Mouse (Mus musculus) forebrain, embryonic 13.5 days (tissue): ENCODE data around the gene Gpr12. TPM values are rescaled to one million over a fixed set of nuclear protein-coding genes. Genes with fewer than 3 reads are reported as not detected.
A peak's percentile ranks its signal among the peaks of the same experiment; 100 is the strongest.
"Not testable (repeated sequence)": the region's sequence is repeated elsewhere in the genome, so short reads cannot be mapped to it uniquely, and the experiment has no call there.

Source experiments
- ATAC-seq: fragments of 200-750 bp; cut with Nextera tagmentation; 2 replicates; pipeline ENCODE4 v1.8.0; 2017
- H3K27ac ChIP-seq: fragments of 300-500 bp; sonication (generic); 2 replicates; pipeline ENCODE4 v1.5.1; 2015; ENCODE audit warnings: inconsistent platforms, mild to moderate bottlenecking, moderate library complexity
- H3K27me3 ChIP-seq: fragments of 300-500 bp; sonication (generic); 2 replicates; pipeline ENCODE4 v1.6.1; 2015; ENCODE audit warnings: mild to moderate bottlenecking, inconsistent platforms
- H3K36me3 ChIP-seq: fragments of 300-500 bp; sonication (generic); 2 replicates; pipeline ENCODE4 v1.6.1; 2015; ENCODE audit warnings: mild to moderate bottlenecking, inconsistent platforms; ENCODE audit not compliant: poor library complexity, severe bottlenecking
- H3K4me1 ChIP-seq: fragments of 300-500 bp; sonication (generic); 2 replicates; pipeline ENCODE4 v1.6.1; 2015; ENCODE audit warnings: inconsistent platforms
- H3K4me2 ChIP-seq: fragments of 300-500 bp; sonication (generic); 2 replicates; pipeline ENCODE4 v1.6.1; 2015; ENCODE audit warnings: inconsistent platforms, mild to moderate bottlenecking, moderate library complexity
- H3K4me3 ChIP-seq: fragments of 300-500 bp; sonication (generic); 2 replicates; pipeline ENCODE4 v1.5.1; 2015; ENCODE audit warnings: mild to moderate bottlenecking, inconsistent platforms
- H3K9ac ChIP-seq: fragments of 300-500 bp; sonication (generic); 2 replicates; pipeline ENCODE4 v1.6.1; 2015; ENCODE audit warnings: mild to moderate bottlenecking, inconsistent platforms
- H3K9me3 ChIP-seq: fragments of 300-500 bp; sonication (generic); replicated peaks from 2 replicates; pipeline ENCODE4 v1.6.1; 2016; ENCODE audit warnings: inconsistent platforms
- WGBS: fragments of 180-500 bp; shearing (Covaris S2); methylation state at CpG from one replicate; pipeline ENCODE4 v1.1.7; 2015; 5-methylcytosine and 5-hydroxymethylcytosine counted together
- polyA plus RNA-seq: library from polyadenylated mRNA; unstranded; fragments of >200 nt; fragmentation: Nextera tagmentation; extraction: Ambion mirVana; gene quantifications from 2 replicates; pipeline ENCODE4 v1.2.1, GENCODE M21; 2015

The Gpr12 gene
- polyA plus RNA-seq, 1 experiment from 2014 or later: 6.7 TPM

DNA sequence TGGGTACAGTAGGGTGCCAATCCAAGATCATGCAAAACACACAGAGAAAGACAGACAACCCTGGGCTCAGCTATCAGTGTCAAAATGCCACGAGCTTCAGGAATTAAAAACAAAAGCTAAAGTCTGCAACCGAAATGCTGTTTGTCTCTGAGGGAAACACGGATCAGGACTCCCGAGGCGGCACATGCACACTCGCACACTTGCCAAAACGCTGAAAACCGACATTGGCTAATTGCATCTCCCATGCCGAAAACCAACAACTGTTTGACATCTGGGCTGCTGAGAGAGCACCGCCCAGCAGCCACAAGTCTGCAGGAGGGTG lies 922 bp downstream of the Gpr12 start:
- WGBS: 6% methylated on average over 10 of the region's 10 CpGs
- no peak for ATAC-seq
- H3K27me3 ChIP-seq: peaks cover 66% of the 10 kb centered on the region

DNA sequence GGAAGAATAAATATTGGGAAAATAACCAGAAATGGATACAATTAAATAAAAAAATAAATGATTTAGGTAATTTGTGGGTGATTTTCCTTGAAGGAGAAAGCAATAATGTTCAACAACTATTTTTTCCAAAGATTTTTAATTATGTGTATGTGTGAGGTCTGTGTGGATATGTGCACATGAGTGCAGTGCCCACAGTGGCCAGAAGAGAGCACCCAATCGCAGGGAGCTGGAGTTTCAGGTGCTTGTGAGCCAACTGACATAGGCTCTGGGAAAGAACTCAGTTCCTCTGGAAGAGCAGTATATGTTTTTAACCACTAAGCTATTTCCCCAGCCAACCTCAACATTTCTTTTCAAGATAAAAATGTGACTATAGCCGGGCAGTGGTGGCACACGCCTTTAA lies 8.4 kb downstream of the Gpr12 start:
- Histone ChIP-seq H3K27ac (no peak overlapping the region), H3K27me3 (peaks cover 5% of the 10 kb centered on the region; the same call in 1 of the 2 replicates), H3K36me3 (no peaks in the 10 kb centered on the region), H3K9ac (no peak overlapping the region), H3K4me2 (no peak overlapping the region), H3K9me3 (no peaks in the 10 kb centered on the region), H3K4me1 (no peaks in the 10 kb centered on the region), H3K4me3 (no peak overlapping the region)
- 95% methylated on average over 3 of the region's 3 CpGs for WGBS
- no peak for ATAC-seq

More for the DNA sequence above, 922 bp downstream of the Gpr12 start:
- Histone ChIP-seq H3K27ac (no peak overlapping the region), H3K4me1 (peaks cover 9% of the 10 kb centered on the region), H3K4me2 (peak overlapping the region; percentile 95), H3K36me3 (no peaks in the 10 kb centered on the region), H3K4me3 (peak overlapping the region; percentile 62), H3K9me3 (no peaks in the 10 kb centered on the region), H3K9ac (peak overlapping the region; percentile 73)

DNA sequence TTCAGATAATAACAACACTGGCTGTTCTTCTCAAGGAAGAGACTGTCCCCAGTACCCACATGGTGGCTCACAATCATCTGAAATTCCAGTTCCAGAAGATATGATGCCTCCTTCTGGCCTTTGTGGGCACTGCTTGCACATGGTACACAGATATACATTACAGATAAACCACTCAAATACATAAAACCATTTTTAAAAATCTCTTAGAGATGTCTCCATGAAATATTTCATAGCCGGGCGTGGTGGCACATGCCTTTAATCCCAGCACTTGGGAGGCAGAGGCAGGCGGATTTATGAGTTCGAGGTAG lies 12.3 kb downstream of the Gpr12 start:
- WGBS: 93% methylated on average over 4 of the region's 4 CpGs
- not testable (repeated sequence) for H3K4me1 ChIP-seq, H3K9ac ChIP-seq, H3K27me3 ChIP-seq, H3K9me3 ChIP-seq, H3K36me3 ChIP-seq, H3K27ac ChIP-seq, H3K4me2 ChIP-seq, ATAC-seq, H3K4me3 ChIP-seq

DNA sequence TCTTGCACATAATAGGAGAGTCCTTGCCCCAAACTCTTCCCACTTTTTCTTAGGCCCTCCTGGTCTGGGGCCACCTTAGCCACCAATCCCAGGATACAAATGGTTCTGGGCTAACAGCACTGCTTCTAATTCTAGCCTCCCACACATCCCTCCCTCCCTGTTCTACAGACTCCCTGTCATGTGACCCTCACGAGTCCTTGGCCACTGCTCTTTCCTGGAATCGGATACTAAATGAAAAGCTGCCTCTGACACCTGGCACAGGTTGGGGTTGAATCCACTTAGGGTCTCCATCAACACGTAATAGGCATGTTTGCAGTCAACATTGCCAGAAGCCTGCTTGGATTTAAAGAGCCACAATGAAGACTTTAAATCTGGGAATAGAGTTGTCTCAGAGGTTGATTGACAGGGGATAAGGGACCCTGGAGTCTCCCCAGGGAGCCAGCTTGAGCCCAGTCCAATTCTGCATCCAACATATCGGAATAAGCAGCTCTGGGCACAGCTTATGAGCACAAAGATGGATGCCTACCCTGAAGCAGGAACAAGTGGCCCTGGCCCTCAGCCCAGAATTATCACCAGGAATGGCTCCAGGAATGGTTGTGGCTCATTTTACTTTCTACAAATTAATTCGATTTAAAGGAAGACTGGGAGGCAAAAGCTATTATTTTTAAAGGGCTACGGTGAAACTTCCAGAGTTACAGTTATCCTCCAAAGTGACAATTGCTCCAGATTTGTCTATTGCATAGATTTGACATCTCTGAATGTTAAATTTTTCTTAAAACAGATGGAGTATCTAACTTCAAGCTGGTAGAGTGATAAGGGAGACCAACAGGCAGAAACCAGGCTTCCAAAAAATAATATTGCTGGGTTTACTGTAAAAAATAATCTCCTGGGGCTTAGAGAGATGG lies 13.0 kb downstream of the Gpr12 start:
- WGBS: 55% methylated on average over 6 of the region's 6 CpGs
- H3K4me3 ChIP-seq, H3K4me2 ChIP-seq, H3K9me3 ChIP-seq, H3K4me1 ChIP-seq, H3K9ac ChIP-seq, H3K27me3 ChIP-seq, H3K27ac ChIP-seq, H3K36me3 ChIP-seq: not testable (repeated sequence)
- peak; percentile 95 for ATAC-seq

DNA sequence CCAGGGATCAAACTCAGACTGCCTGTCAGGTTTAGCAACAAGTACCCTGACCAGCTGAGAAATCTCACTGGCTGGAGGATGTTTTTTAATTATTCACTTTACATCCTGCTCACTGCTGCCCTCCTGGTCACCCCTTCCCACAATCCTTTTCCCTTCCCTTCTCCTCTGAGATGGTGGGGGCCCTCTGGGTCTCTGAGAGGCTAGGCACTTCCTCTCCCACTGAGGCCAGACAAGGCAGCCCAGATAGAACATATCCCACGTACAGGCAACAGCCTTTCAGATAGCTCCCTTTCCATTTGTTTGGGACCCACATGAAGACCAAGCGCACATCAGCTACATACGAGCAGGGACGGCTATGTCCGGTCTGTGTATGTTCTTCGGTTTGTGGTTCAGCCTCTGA lies 14.9 kb downstream of the Gpr12 start:
- H3K9ac ChIP-seq, H3K27ac ChIP-seq, H3K4me2 ChIP-seq, H3K4me3 ChIP-seq, ATAC-seq, H3K4me1 ChIP-seq, H3K27me3 ChIP-seq, H3K36me3 ChIP-seq, H3K9me3 ChIP-seq: not testable (repeated sequence)
- 95% methylated on average over 6 of the region's 6 CpGs for WGBS

DNA sequence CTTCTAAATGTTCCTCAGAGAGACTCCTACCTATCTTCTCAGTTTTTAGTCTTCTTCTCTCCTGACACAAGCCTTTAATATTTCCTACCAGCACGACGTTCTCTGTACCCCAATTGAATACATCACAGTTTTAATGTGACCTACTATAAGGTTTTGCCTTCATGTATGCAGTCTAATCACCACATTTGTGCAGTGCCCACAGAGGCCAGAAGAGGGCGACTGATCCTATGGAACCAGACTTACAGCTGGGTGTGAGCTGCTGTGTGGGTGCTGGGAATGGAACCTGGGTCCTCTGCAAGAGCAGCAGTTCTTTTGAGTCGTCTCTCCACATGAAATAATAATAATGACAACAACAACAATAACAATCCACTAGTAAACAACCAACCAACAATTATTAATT lies 18.0 kb downstream of the Gpr12 start:
- no peak for ATAC-seq

DNA sequence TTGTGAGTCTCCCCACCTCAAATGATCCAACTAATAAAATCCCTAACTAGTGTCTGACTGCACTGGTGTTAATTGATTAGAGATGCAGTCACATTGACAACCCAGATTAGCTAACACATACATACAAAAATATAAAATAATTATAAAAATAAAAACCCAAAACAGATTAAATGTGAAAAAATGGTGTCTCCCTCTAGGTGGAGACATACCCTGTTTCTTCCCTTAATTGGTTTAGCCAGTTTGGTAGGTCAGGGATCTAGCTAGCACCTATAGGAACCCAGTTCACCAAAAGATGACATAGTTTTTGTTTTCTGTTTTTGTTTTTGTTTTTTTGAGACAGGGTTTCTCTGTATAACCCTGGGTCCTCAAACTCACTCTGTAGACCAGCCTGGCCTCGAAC lies 20.8 kb downstream of the Gpr12 start:
- H3K27ac ChIP-seq: no peak overlapping the region
- H3K27me3 ChIP-seq: no peaks in the 10 kb centered on the region
- no peak for ATAC-seq
- no peak overlapping the region for H3K4me3 ChIP-seq
- H3K4me1 ChIP-seq: no peaks in the 10 kb centered on the region
- WGBS: 87% methylated on average over 1 of the region's 1 CpGs
- no peak overlapping the region for H3K4me2 ChIP-seq
- no peaks in the 10 kb centered on the region for H3K36me3 ChIP-seq
- H3K9ac ChIP-seq: no peak overlapping the region
- H3K9me3 ChIP-seq: no peaks in the 10 kb centered on the region

More for the DNA sequence above, 18.0 kb downstream of the Gpr12 start:
- no peaks in the 10 kb centered on the region for H3K4me1 ChIP-seq
- H3K4me3 ChIP-seq: no peak overlapping the region
- H3K4me2 ChIP-seq: no peak overlapping the region
- no peaks in the 10 kb centered on the region for H3K9me3 ChIP-seq
- H3K27me3 ChIP-seq: no peaks in the 10 kb centered on the region
- H3K36me3 ChIP-seq: no peaks in the 10 kb centered on the region
- WGBS: 65% methylated on average over 4 of the region's 4 CpGs
- H3K9ac ChIP-seq: no peak overlapping the region
- H3K27ac ChIP-seq: no peak overlapping the region

DNA sequence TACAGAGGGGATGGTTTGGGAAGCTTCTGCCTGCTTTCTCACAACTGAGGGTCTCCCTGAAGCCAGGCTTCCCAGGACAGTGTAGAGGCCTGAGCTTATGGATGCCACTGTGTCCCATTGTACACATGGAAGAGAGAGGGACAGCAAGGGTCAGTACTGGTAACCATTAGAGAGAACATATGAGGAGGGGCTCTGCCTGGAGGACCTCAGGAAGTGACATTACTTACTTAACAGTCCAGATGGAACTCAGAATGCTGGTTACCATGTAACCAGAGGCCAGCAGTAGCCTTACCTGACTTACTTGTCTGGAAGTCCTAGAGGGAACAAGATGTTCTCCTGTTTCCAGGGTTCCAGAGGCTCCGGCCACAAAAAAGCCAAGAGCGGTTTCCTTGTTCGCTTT lies 29.2 kb downstream of the Gpr12 start, which contains the start of gene Gm3415:
Gene Gm3415, plus strand, starts transcription at position 301 of the 400 bp plus-strand sequence.
- WGBS: no CpG with 5 or more reads among the region's 3 CpGs
- not testable (repeated sequence) for H3K27ac ChIP-seq, H3K4me2 ChIP-seq, H3K27me3 ChIP-seq, ATAC-seq, H3K9me3 ChIP-seq, H3K9ac ChIP-seq, H3K4me1 ChIP-seq, H3K4me3 ChIP-seq, H3K36me3 ChIP-seq

DNA sequence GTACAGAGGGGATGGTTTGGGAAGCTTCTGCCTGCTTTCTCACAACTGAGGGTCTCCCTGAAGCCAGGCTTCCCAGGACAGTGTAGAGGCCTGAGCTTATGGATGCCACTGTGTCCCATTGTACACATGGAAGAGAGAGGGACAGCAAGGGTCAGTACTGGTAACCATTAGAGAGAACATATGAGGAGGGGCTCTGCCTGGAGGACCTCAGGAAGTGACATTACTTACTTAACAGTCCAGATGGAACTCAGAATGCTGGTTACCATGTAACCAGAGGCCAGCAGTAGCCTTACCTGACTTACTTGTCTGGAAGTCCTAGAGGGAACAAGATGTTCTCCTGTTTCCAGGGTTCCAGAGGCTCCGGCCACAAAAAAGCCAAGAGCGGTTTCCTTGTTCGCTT lies 47.7 kb downstream of the Gpr12 start, which contains the start of gene Gm3409:
Gene Gm3409, plus strand, starts transcription at position 301 of the 400 bp plus-strand sequence.
- H3K4me1 ChIP-seq, H3K27ac ChIP-seq, H3K36me3 ChIP-seq, ATAC-seq, H3K27me3 ChIP-seq, H3K9me3 ChIP-seq, H3K4me3 ChIP-seq, H3K4me2 ChIP-seq, H3K9ac ChIP-seq: not testable (repeated sequence)
- 91% methylated on average over 3 of the region's 3 CpGs for WGBS

Other genes with a start within 250 kb of the Gpr12 start
- gene Wasf3, start 200.3 kb downstream of the Gpr12 start, polyA plus RNA-seq: 7.3 and 8.9 TPM in 2 replicates
- gene Gm6408, start 103.3 kb downstream of the Gpr12 start, polyA plus RNA-seq: not detected in 2 replicates
- gene Gm6370, start 93.9 kb downstream of the Gpr12 start, polyA plus RNA-seq: not detected in 2 replicates
- not detected in 2 replicates for gene 4930449I24Rik, start 82.8 kb downstream of the Gpr12 start, polyA plus RNA-seq
- gene Gm3402, start 71.1 kb downstream of the Gpr12 start, polyA plus RNA-seq: not detected in 2 replicates
- not detected in 2 replicates for gene Gm3404, start 59.4 kb downstream of the Gpr12 start, polyA plus RNA-seq
- gene Gm3409, start 47.6 kb downstream of the Gpr12 start, polyA plus RNA-seq: not detected in 2 replicates
- not detected in 2 replicates for gene Gm3415, start 29.1 kb downstream of the Gpr12 start, polyA plus RNA-seq
- gene Usp12, start 209.8 kb upstream of the Gpr12 start, polyA plus RNA-seq: 11.0 and 13.5 TPM in 2 replicates
- gene Rpl21, start 247.7 kb upstream of the Gpr12 start, polyA plus RNA-seq: 427 and 455 TPM in 2 replicates